Mouse (Mus musculus) limb, embryonic 14.5 days (tissue): ENCODE results near the gene Oaz3. TPM values are rescaled to one million over a fixed set of nuclear protein-coding genes. Genes with fewer than 3 reads are reported as not detected.

Experiments
- ATAC-seq: fragments of 200-750 bp; cut with Nextera tagmentation; 2 replicates; pipeline ENCODE4 v1.8.0; 2017; ENCODE audit warnings: low read depth, moderate number of reproducible peaks, moderate TSS enrichment; ENCODE audit not compliant: low FRiP score
- DNase-seq: peaks from one replicate; pipeline ENCODE4 v3.0.0-alpha.2; 2015; ENCODE audit warnings: low spot score
- H3K27ac ChIP-seq: fragments of 300-500 bp; sonication (generic); replicated peaks from 2 replicates; pipeline ENCODE4 v1.5.1; 2014; ENCODE audit warnings: low read depth, mild to moderate bottlenecking, low read length, moderate library complexity, mixed read lengths
- H3K27me3 ChIP-seq: fragments of 300-500 bp; sonication (generic); 2 replicates; pipeline ENCODE4 v1.6.1; 2014; ENCODE audit warnings: low read length, mixed read lengths; ENCODE audit not compliant: control insufficient read depth, insufficient read depth
- H3K36me3 ChIP-seq: fragments of 300-500 bp; sonication (generic); 2 replicates; pipeline ENCODE4 v1.6.1; 2014; ENCODE audit warnings: mild to moderate bottlenecking, low read length, moderate library complexity, mixed read lengths; ENCODE audit not compliant: control insufficient read depth, insufficient read depth
- H3K4me1 ChIP-seq: fragments of 300-500 bp; sonication (generic); 2 replicates; pipeline ENCODE4 v1.6.1; 2014; ENCODE audit warnings: antibody characterized with exemption, low read length, mixed read lengths; ENCODE audit not compliant: control insufficient read depth, insufficient read depth
- H3K4me2 ChIP-seq: fragments of 300-500 bp; sonication (generic); replicated peaks from 2 replicates; pipeline ENCODE4 v1.6.1; 2014; ENCODE audit warnings: low read depth, mild to moderate bottlenecking, low read length, moderate library complexity; ENCODE audit not compliant: severe bottlenecking
- H3K4me3 ChIP-seq: fragments of 300-500 bp; sonication (generic); replicated peaks from 2 replicates; pipeline ENCODE4 v1.5.1; 2014; ENCODE audit warnings: low read length
- H3K9ac ChIP-seq: fragments of 300-500 bp; sonication (generic); 2 replicates; pipeline ENCODE4 v1.6.1; 2014; ENCODE audit warnings: mild to moderate bottlenecking, low read depth, low read length, moderate library complexity; ENCODE audit not compliant: severe bottlenecking
- H3K9me3 ChIP-seq: fragments of 300-500 bp; sonication (generic); 2 replicates; pipeline ENCODE4 v1.6.1; 2016; ENCODE audit warnings: low read length; ENCODE audit not compliant: control insufficient read depth
- POLR2A ChIP-seq: fragments of 200-500 bp; IDR thresholded peaks from 2 replicates; pipeline ENCODE4 v1.8.0; 2012; ENCODE audit warnings: inconsistent platforms, mild to moderate bottlenecking, moderate library complexity, borderline replicate concordance; ENCODE audit not compliant: insufficient read depth, insufficient read length; ENCODE audit errors: extremely low read depth
- WGBS: fragments of 180-500 bp; shearing (Covaris S2); extraction: QIAGEN DNeasy Blood & Tissue Kit; methylation state at CpG from one replicate; pipeline ENCODE4 v1.1.7; 2014; 5-methylcytosine and 5-hydroxymethylcytosine counted together
- polyA plus RNA-seq, 2 experiments: library from polyadenylated mRNA; depleted of rRNA in 1 of 2; stranded (reverse) in 1 of 2; unstranded in 1 of 2; fragments of >200 nt; fragmentation: Nextera tagmentation in 1 of 2; extraction: Ambion mirVana in 1 of 2; gene quantifications; 2 replicates each; pipeline versions ENCODE4 v1.2.1 to v1.2.3; 2012 to 2014

The Oaz3 gene
- polyA plus RNA-seq, 2 experiments: 0.26 to 0.30 TPM

DNA sequence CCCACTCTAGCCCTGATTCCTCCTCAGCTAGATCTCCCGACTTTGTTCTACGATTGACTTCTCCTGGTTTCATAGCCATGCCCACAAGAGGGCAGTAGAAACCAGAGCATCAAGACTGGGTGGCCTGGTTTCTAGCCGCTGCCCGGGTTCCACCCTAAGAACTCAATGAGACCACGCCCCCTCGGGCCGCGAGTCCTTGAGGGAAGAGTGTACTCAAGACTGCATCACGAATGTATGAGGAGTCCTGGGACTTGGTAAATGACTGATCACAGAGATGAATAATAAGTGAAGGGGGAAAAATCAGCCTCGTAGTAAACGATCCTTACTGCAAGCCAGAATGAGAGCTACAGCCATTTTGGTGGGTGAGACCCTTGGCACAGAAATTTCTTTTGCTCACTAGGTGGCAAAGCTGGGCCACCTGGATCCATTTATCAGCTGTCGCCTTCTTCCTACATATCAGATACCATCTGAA, 12.8 kb upstream of the Oaz3 start:
- H3K27me3 ChIP-seq: 0 out of 2 replicates have a peak, but pooled peaks cover 7% of the 10 kb centered on the region
- ATAC-seq (peak; percentile 91), DNase-seq (peak; percentile 96)
- H3K4me3 ChIP-seq: peak overlapping the region; percentile 36
- peak overlapping the region; percentile 50 for H3K4me2 ChIP-seq
- WGBS: 2% methylated on average over 12 of the region's 12 CpGs
- H3K27ac ChIP-seq: no peak overlapping the region
- no peaks in the 10 kb centered on the region for H3K4me1 ChIP-seq
- no peaks in the 10 kb centered on the region for H3K36me3 ChIP-seq
- H3K9ac ChIP-seq: no peak overlapping the region
- TF ChIP-seq POLR2A: no peak
- H3K9me3 ChIP-seq: no peaks in the 10 kb centered on the region

DNA sequence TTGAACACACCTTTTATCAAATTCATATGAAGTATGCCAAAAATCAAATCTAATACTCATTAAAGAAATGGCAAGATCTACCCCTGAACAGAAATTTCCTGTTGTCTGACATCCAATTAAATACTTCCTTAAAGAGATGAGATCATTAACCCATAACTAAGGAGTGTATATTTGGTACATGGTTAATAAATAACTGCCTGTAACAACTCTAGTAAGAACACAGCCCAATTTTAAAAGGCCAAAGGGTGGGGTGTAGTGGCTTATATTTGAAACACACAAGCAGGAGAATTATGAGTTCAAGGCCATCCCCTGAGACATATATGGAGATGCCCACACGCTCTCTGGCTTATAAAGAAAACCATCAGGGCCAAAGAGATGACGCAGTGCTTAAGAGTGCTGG, 5.7 kb upstream of the Oaz3 start:
- Histone ChIP-seq H3K36me3 (peaks cover 40% of the 10 kb centered on the region), H3K4me2 (no peak overlapping the region), H3K27ac (no peak overlapping the region), H3K4me1 (peaks cover 1% of the 10 kb centered on the region; the same call in 1 of the 2 replicates), H3K9ac (no peak overlapping the region), H3K27me3 (no peaks in the 10 kb centered on the region), H3K4me3 (no peak overlapping the region), H3K9me3 (no peaks in the 10 kb centered on the region)
- 84% methylated on average over 2 of the region's 2 CpGs for WGBS
- no peak for TF ChIP-seq POLR2A
- DNase-seq: no peak
- no peak for ATAC-seq

DNA sequence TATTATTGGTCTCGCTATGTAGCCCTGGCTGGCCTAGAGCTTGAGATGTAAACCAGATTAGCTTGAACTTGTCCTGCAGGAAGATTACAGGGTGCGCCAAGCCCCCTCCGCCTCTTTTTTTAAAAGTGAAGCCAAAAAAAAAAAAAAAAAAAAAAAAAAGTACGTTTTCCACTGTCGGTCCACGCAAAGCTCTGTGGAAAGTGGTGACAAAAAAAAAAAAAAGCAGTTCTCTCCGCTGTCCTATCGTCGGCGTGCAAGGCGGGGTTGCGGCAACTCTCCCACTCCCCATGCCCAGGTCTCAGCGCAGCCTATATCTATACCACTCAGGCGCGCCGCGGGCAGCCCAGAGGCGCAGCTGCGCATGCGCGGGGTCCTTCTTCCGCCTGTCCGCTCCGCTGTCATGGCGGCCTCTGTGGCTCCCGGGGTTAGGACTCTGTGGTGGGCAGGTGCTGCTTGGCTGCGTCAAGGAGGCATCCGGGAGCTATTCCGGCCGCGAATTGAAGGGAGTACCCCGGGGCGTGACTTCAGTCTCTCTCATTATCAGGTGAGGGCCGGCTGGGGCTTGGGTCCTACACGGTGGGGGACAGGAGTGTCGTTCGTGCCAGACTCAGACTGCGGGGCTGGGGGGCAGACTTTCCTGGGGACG, 641 bp downstream of the Oaz3 start, which contains the start of gene Mrpl9:
Mrpl9 (plus strand) TSS at position 368 of the 646 bp plus-strand sequence.
- Histone ChIP-seq H3K4me1 (peaks cover 6% of the 10 kb centered on the region; the same call in 1 of the 2 replicates), H3K27ac (0 out of 2 replicates have a peak within 1 kb of the TSS, but pooled peaks have one; percentile 15), H3K9ac (peak within 1 kb of the TSS; percentile 84), H3K4me2 (peak within 1 kb of the TSS; percentile 70), H3K36me3 (peaks cover 36% of the 10 kb centered on the region), H3K27me3 (no peaks in the 10 kb centered on the region), H3K9me3 (no peaks in the 10 kb centered on the region), H3K4me3 (peak within 1 kb of the TSS; percentile 92)
- ATAC-seq: peak; percentile 98
- TF ChIP-seq POLR2A: peak; percentile 92; the same call in 1 of the 2 replicates
- WGBS: under 1% methylated on average over 36 of the region's 39 CpGs
- peak; percentile 97 for DNase-seq

DNA sequence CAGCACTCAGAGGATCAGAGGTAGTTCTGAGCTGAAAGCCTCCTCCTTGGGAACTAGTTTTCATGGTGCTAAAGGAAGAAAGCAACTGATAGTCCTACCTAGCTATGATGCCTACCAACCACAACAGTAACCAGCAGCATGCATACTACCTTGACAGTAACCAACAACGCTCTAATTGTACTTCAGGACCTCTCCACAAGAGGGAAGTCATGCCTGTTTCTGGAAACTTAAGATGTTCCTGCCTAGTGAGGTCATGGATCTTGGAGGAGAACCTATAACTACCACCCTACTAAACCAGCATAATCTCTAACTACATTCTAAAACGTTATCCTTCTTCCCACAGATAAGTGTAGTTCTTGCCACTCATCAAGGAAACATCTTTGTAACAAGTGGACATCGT, 2.5 kb downstream of the Oaz3 start:
- H3K4me2 ChIP-seq: no peak overlapping the region
- WGBS: 37% methylated on average over 3 of the region's 3 CpGs

DNA sequence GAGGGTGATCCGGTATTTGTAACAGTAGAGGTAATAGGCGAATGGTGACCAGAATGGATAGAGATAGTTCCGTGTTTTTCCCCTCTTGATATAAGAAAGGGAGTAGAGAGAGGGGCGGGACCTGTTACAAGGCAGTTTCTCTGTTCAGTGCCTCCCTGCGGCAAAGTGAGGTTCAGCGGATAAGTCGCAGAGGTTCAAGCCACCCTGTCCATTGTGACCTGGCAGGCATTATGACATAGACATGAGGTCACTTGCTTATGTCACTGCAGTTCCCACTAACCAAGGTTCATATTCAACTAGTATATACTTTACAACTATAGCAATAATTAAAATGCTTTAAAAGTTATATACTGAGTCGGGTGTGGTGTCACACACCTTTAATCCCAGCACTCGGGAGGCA, 7.3 kb downstream of the Oaz3 start:
- Histone ChIP-seq H3K9me3 (no peaks in the 10 kb centered on the region), H3K4me2 (no peak overlapping the region), H3K4me1 (no peaks in the 10 kb centered on the region), H3K27me3 (no peaks in the 10 kb centered on the region), H3K27ac (no peak overlapping the region), H3K36me3 (no peaks in the 10 kb centered on the region), H3K4me3 (no peak overlapping the region), H3K9ac (no peak overlapping the region)
- WGBS: 81% methylated on average over 9 of the region's 9 CpGs
- ATAC-seq (no peak), DNase-seq (no peak)
- no peak for TF ChIP-seq POLR2A

More for the DNA sequence above, 2.5 kb downstream of the Oaz3 start:
- no peak for TF ChIP-seq POLR2A
- no peaks in the 10 kb centered on the region for H3K9me3 ChIP-seq
- H3K4me1 ChIP-seq: peaks cover 6% of the 10 kb centered on the region; the same call in 1 of the 2 replicates
- ATAC-seq (no peak), DNase-seq (no peak)
- H3K4me3 ChIP-seq: no peak overlapping the region
- peaks cover 17% of the 10 kb centered on the region for H3K36me3 ChIP-seq
- no peak overlapping the region for H3K9ac ChIP-seq
- H3K27me3 ChIP-seq: no peaks in the 10 kb centered on the region
- H3K27ac ChIP-seq: no peak overlapping the region
